Mouse (Mus musculus) cerebellum, postnatal 10 days (tissue): ENCODE data around the gene Mknk1.

Experiments used
- DNase-seq, 2 experiments: peaks; one replicate each; pipeline ENCODE4 v3.0.0; 2021; ENCODE audit warnings: mixed read lengths in 2 of 2

The Mknk1 gene

GRCm38 (mm10) chr4:115897901-115898631 is 59.1 kb downstream of the Mknk1 start:
- peak; percentile 54 to 59 for DNase-seq

DNA sequence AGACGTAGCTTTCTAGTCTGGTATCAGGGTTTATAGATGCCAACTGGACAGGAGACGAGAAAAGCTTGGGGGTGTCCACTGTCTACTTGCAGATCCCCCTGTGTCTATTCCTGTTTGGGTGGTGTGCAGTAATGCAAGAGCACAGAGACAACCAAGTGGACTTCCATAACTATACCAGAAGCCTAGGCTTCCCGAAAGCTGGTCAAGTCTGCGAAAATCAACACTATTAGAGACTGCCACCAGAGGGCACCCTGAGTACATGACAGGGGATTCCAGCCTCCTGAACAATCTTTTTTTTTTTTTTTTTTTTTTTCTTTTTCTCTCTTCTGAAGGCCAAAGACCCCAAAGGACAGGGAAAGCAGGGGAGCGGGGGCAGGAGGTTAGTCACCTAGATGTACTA is 63.8 kb downstream of the Mknk1 start:
- peak; percentile 93 to 96 for DNase-seq

DNA sequence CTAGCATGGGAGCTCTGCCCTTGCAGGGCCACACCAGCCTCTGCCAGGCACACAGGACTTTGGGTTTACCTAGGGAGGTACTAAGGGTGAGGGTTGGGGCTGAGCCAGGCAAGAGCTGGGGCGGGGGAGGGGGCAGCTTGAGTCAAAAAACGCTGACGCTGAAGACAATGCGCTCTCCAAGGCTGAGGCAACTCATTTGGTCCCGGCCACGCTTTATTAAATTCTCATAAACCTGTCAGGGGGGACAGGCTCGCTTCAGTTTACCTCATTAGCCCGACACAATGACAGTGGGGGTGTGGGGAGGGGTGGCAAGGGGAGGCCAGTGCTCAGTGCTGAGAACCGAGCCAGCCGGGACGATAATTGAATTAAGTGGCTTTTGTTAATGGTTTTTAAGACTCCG is 65.4 kb downstream of the Mknk1 start:
- DNase-seq: no peak

GRCm38 (mm10) chr4:115905701-115906100 is 66.7 kb downstream of the Mknk1 start:
- DNase-seq: peak; percentile 82 to 86

DNA sequence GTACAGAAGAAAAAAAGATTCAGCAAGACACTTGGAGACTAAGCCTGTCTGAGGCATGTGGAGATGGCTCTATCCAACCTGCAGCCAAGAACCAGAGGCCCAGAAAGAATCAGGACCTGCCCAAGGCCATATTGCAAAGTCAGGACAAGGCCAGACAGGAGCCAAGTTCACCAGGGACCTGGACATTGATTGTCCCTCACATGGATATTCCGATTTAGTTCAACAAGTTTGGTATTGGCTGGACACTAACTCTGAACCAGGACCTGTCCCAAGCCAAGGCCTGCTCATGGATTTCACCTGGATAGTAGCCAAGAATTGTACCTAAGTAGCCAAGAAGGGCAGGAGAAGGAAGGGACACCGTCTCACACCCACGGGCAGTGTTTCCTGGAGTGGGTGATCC is 67.8 kb downstream of the Mknk1 start:
- DNase-seq: no peak

GRCm38 (mm10) chr4:115907994-115908393 is 69.0 kb downstream of the Mknk1 start:
- DNase-seq: peak; percentile 25 to 32

DNA sequence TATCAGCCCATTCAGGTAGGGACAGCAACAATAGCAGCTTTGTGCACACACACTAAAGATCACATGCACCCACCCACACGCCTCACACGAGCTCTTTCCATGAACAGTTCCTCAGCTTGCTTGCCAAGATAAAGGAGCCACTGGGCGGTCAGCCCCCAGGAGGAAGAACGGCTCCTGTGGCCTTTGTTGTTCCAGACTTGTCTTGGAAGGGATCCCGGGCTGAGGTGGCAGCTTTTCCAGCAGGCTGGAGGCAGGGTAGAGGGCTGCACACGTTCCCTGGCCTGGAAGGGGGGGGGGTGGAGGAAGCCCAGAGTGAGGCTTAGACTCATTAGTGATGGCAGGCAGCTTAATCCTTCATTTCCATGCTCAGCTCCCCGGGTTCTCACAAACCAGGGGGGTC is 69.6 kb downstream of the Mknk1 start:
- DNase-seq: peak; percentile 58 to 76

DNA sequence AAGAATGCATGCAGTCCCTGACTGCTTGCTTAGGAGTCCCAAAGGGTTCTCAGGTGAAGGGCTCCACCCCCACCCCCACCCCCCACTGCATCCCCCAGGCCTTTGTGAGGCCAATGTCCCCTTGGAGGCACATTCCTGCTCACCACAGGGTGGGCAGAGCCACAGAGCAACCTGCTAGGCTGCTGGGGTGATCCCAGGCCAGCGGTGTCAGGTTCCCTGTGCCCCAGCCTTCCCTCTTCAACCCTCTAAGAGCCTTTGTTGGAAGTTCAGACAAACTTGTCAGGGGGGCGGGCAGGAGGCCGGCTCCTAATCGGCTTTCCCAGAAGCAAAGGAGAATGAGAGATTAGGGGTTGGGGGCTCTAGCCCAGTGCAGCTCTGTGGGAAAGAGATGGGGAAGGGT is 72.6 kb downstream of the Mknk1 start:
- DNase-seq: no peak

- no peak for DNase-seq
Observed at GRCm38 (mm10) chr4:115919911-115920310, 80.9 kb downstream of the Mknk1 start.

DNA sequence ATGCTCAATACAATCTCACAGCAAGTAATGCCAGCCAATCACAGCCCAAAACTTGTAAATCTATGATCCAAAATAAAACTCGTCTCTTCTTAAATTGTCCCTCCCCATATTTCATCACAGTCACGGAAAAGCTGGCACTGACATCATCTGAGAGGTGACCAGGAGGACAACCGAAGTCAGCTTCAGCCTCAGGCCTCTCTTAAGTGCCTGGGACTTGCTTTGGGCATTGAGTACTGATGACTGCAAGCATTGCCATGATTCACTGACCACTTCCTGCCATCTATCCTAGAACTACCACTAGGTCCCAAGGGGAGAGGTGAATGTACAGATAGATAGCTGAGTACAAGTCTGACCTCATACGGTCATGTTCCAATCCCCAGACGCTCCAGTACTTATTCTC is 83.7 kb downstream of the Mknk1 start:
- DNase-seq: no peak

DNA sequence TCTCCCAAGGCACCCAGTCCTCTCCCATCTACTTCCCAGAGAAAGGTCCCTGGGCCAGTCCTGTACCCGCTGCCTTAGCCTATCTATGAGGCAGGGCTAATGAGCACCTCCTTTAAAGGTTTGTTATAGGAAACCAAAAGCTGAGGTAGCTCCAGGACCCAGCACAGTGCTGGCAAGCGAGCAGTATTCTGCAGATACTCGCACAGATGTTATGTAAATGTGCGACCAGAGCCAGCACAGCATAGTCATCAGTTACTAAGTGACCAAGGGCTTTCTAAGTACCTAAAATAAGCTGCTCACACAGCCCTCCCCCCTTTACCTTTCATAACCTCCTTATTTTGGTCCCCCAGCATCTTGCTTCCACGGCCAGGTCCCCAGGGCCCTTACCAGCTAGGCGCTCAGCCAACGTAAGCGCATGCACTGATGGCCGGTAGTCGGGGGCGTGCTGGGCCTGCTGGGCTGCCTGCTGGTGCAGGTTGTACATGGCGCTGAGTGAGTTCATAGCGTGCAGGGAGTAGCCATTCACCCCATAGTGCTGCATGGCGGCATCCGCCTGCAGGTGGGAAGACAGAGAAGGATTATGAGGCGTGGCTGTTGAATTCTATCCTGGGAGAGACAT is 84.4 kb downstream of the Mknk1 start:
- peak; percentile 56 to 69 for DNase-seq

- DNase-seq: no peak
Observed at GRCm38 (mm10) chr4:115927637-115928036, 88.6 kb downstream of the Mknk1 start.
